Mouse (Mus musculus): Measurements from ENCODE around the gene Wdr19. TPM values are rescaled to one million over a fixed set of nuclear protein-coding genes. Genes with fewer than 3 reads are reported as not detected.

Wdr19 gene
- polyA plus RNA-seq (2014; fragmentation: Illumina TruSeq; extraction: RNeasy Lipid Tissue Mini Kit (QIAGEN cat#74804); ENCODE audit: low read depth, low replicate concordance) = 10.9 TPM

GRCm38 (mm10) chr5:65199346-65200128 lies at the start of gene Wdr19:
Wdr19 (plus strand) TSS chr5:65199696.

Other genes with a start within 250 kb of the Wdr19 start
- gene Tlr6, start 239.6 kb upstream of the Wdr19 start, polyA plus RNA-seq (2014; fragmentation: Illumina TruSeq; extraction: RNeasy Lipid Tissue Mini Kit (QIAGEN cat#74804); ENCODE audit: low read depth, low replicate concordance) = 0.12 TPM
- 8.5 TPM for gene Fam114a1, start 229.6 kb upstream of the Wdr19 start, polyA plus RNA-seq (2014; fragmentation: Illumina TruSeq; extraction: RNeasy Lipid Tissue Mini Kit (QIAGEN cat#74804); ENCODE audit: low read depth, low replicate concordance)
- gene Tmem156, start 107.6 kb upstream of the Wdr19 start, polyA plus RNA-seq (2014; fragmentation: Illumina TruSeq; extraction: RNeasy Lipid Tissue Mini Kit (QIAGEN cat#74804); ENCODE audit: low read depth, low replicate concordance) = not detected
- gene Klhl5, start 92.2 kb upstream of the Wdr19 start, polyA plus RNA-seq (2014; fragmentation: Illumina TruSeq; extraction: RNeasy Lipid Tissue Mini Kit (QIAGEN cat#74804); ENCODE audit: low read depth, low replicate concordance) = 50.9 TPM
- 19.7 TPM for gene Rfc1, start 136.0 kb downstream of the Wdr19 start, polyA plus RNA-seq (2014; fragmentation: Illumina TruSeq; extraction: RNeasy Lipid Tissue Mini Kit (QIAGEN cat#74804); ENCODE audit: low read depth, low replicate concordance)
- 0.16 TPM for gene Klb, start 148.6 kb downstream of the Wdr19 start, polyA plus RNA-seq (2014; fragmentation: Illumina TruSeq; extraction: RNeasy Lipid Tissue Mini Kit (QIAGEN cat#74804); ENCODE audit: low read depth, low replicate concordance)
- 519 TPM for gene Rpl9, start 191.7 kb downstream of the Wdr19 start, polyA plus RNA-seq (2014; fragmentation: Illumina TruSeq; extraction: RNeasy Lipid Tissue Mini Kit (QIAGEN cat#74804); ENCODE audit: low read depth, low replicate concordance)
- 72.4 TPM for gene Lias, start 191.8 kb downstream of the Wdr19 start, polyA plus RNA-seq (2014; fragmentation: Illumina TruSeq; extraction: RNeasy Lipid Tissue Mini Kit (QIAGEN cat#74804); ENCODE audit: low read depth, low replicate concordance)
- 244 TPM for gene Ugdh, start 236.3 kb downstream of the Wdr19 start, polyA plus RNA-seq (2014; fragmentation: Illumina TruSeq; extraction: RNeasy Lipid Tissue Mini Kit (QIAGEN cat#74804); ENCODE audit: low read depth, low replicate concordance)

Measured in kidney, adult 10 weeks (tissue).